Mouse (Mus musculus): ENCODE measurements around the gene Tspan18. TPM values are rescaled to one million over a fixed set of nuclear protein-coding genes. Genes with fewer than 3 reads are reported as not detected.

Tspan18 gene
- polyA plus RNA-seq, 1 experiment: 8.8 TPM

DNA sequence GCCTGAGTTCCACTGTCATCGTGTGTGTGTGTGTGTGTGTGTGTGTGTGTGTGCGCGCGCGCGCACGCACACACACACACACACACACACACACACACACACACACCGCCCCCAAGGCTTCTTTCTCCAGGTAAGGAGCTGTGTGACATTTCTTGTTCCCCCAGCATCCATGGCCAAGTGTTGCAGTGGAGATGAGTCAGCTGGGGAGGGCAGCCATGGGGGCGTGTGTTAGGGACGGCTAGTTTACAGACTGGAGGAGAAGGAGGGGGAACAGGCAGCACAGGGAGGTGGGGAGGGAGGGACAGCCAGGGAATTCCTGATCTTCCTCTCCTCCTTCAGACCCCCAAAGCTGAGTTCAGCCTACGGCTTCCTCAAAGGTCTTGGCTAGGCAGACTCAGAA lies 151.4 kb downstream of the Tspan18 start:
- H3K4me1 ChIP-seq: peaks cover 29% of the 10 kb centered on the region
- H3K4me3 ChIP-seq (replicated peaks): no peak overlapping the region
- no peaks in the 10 kb centered on the region for H3K36me3 ChIP-seq (replicated peaks; ENCODE audit: low read length)
- no peaks in the 10 kb centered on the region for H3K9me3 ChIP-seq
- peaks cover 98% of the 10 kb centered on the region for H3K27me3 ChIP-seq (replicated peaks)
- TF ChIP-seq GATA1 (IDR thresholded peaks at IDR 0.05; ENCODE audit: borderline replicate concordance, low read length) (no peak), FLI1 (IDR thresholded peaks at IDR 0.05; ENCODE audit: low read length) (no peak)

DNA sequence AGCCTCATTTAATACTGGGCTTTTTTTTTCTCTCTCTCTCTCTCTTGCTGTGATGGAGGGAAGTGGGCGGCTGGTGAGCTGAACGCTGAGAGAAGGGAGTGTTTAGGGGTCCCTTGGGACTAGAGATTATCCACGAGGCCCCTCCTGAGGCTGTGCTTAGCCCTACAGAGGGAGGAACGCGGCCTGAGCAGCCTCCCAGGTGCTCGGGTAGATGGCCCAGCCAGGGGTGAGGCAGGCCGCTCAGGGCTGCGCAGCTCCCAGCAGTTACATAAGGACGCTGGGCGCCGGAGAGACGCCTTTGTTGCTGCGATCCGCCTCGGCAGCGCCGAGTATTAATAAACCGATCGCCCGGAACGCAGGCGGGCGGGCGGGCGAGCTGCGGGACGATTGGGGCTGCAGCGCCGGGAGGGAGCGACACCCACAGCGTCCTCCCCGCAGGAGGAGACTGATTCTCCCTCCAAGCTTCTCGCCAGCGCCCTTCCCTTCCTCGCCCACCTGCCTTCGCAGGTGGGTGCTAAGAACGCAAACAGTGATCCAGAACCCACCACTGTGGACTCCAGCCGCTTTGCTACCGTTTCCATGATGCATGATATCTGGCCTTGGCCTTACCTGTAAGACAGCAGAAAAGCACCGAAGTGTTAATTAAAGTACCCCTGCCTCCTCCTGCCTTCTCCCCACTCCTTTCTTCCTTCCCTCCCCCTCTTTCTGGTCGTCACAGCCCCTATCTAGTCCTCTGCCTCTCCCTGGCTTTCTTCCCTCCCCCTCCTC lies 154.0 kb downstream of the Tspan18 start:
- H3K4me1 ChIP-seq: peaks cover 21% of the 10 kb centered on the region
- H3K27me3 ChIP-seq (replicated peaks): peaks cover 96% of the 10 kb centered on the region

DNA sequence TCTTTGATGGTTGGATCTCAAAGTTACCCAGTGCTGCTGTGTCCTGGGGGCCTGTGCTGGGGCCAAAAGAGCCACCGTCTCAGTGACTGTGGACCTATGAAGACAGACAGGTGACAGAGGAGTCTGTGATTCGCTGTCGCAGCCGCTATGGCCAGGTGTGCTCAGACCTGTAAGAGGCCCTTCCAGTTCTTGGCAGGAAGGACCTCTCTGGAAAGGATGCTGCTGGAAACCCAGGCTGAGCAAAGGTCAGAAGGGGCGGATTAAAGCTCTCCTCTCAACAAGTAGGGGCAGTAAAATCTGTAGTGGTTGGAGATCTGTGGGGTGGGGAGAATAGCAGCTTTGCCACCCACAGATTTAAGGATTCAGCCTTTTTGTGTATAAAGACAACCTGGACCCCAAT lies 154.7 kb downstream of the Tspan18 start:
- H3K9me3 ChIP-seq: no peaks in the 10 kb centered on the region
- TF ChIP-seq FLI1 (IDR thresholded peaks at IDR 0.05; ENCODE audit: low read length) (no peak), GATA1 (IDR thresholded peaks at IDR 0.05; ENCODE audit: borderline replicate concordance, low read length) (no peak)
- H3K36me3 ChIP-seq (replicated peaks; ENCODE audit: low read length): no peaks in the 10 kb centered on the region
- H3K27me3 ChIP-seq (replicated peaks): peaks cover 93% of the 10 kb centered on the region
- peaks cover 21% of the 10 kb centered on the region for H3K4me1 ChIP-seq
- no peak overlapping the region for H3K4me3 ChIP-seq (replicated peaks)

More for the DNA sequence above, 154.0 kb downstream of the Tspan18 start:
- TF ChIP-seq FLI1 (IDR thresholded peaks at IDR 0.05; ENCODE audit: low read length) (no peak), GATA1 (IDR thresholded peaks at IDR 0.05; ENCODE audit: borderline replicate concordance, low read length) (no peak)
- H3K36me3 ChIP-seq (replicated peaks; ENCODE audit: low read length): no peaks in the 10 kb centered on the region
- no peaks in the 10 kb centered on the region for H3K9me3 ChIP-seq
- peak overlapping the region; percentile 4 for H3K4me3 ChIP-seq (replicated peaks)

DNA sequence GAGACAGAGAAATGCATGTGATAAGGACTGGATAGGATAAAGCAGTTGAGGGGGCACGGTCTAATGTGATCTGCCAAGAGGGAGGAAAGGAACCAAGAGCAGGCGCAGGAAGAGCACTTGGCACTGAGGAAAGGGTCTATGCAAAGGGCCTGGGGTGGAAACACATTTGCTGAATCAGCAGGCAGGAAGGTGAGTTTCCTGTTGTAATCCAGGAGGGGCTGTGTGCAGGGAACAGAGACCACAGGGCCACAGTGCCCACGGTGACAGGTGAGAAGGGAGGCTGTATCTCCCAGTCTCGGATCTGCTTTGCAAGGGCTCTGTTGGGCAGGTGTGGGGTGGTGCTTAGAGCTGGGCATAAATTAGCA lies 156.0 kb downstream of the Tspan18 start:
- Histone ChIP-seq H3K27me3 (replicated peaks) (peaks cover 91% of the 10 kb centered on the region), H3K4me1 (peaks cover 29% of the 10 kb centered on the region), H3K4me3 (replicated peaks) (no peak overlapping the region), H3K36me3 (replicated peaks; ENCODE audit: low read length) (no peaks in the 10 kb centered on the region), H3K9me3 (no peaks in the 10 kb centered on the region)
- TF ChIP-seq GATA1 (IDR thresholded peaks at IDR 0.05; ENCODE audit: borderline replicate concordance, low read length) (no peak), FLI1 (IDR thresholded peaks at IDR 0.05; ENCODE audit: low read length) (no peak)

DNA sequence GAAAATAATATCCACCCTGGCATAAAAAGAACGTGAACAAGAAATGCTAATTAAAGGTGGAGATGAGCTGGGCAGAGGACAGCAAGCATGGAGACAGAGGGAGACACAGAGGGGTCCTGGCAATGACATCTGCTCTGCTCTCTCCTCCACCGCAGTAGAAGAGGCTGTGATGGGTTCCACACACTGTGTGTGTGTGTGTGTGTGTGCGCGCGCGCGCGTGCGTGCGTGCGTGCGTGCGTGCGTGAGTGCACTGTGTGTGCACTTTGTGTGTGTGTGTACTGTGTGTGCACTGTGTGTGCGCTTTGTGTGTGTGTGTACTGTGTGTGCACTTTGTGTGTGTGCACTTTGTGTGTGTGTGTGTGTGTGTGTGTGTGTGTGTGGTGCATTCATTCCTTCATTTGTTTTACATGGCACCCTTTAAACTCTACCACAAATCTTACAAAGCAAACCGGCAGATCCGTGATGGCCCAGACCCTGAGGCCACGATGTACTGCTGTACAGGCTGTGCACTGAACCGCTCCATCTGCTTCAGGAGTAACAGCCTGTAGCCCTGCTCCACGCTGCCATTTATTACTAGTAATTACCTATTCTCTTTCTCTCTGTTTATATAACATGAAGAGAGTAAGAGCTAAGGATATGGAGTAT lies 156.5 kb downstream of the Tspan18 start:
- TF ChIP-seq GATA1 (IDR thresholded peaks at IDR 0.05; ENCODE audit: borderline replicate concordance, low read length): no peak
- TF ChIP-seq FLI1 (IDR thresholded peaks at IDR 0.05; ENCODE audit: low read length): no peak
- Histone ChIP-seq H3K4me1 (peaks cover 24% of the 10 kb centered on the region), H3K27me3 (replicated peaks) (peaks cover 91% of the 10 kb centered on the region)

DNA sequence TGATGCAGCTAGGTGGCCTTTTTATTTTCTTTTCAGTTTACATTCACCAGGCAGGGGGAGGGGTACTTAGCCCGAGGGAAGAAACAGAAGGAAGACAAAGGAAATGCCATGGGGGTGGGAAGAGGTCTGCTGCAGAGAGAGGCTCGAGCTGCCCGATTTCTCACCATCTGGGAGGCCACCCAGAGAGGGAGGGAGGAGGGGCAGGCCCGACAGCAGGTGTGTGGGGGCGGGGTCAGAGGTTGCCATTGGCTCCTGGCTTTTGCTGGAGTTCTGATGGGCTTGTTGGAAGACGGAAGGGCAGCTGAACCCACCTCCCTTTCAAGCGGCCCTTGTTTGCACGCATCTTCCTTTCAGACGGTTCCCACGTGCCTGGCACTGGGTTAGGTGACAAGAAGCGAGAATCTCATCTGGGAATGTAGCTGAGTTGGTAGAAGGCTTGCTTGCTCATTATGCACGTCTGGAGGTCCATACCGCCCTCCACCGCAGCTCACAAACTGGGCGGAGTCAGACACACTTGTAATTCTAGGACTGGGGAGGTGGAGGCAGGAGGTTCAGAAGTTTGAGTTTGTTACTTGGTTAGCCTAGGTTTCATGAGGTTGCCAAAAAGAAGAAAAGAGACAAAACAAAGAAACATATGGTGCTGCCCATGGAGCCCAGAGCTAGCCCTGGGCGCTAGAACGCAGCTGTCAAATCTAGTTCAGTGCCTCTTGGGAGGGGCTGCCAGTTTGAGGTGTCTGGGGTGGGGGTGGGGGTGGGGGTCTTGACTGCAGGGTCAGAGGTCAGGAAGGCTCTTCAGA lies 157.2 kb downstream of the Tspan18 start:
- H3K4me3 ChIP-seq (replicated peaks): no peak overlapping the region
- TF ChIP-seq FLI1 (IDR thresholded peaks at IDR 0.05; ENCODE audit: low read length): no peak
- TF ChIP-seq GATA1 (IDR thresholded peaks at IDR 0.05; ENCODE audit: borderline replicate concordance, low read length): no peak
- peaks cover 17% of the 10 kb centered on the region for H3K4me1 ChIP-seq
- no peaks in the 10 kb centered on the region for H3K9me3 ChIP-seq
- peaks cover 91% of the 10 kb centered on the region for H3K27me3 ChIP-seq (replicated peaks)
- H3K36me3 ChIP-seq (replicated peaks; ENCODE audit: low read length): no peaks in the 10 kb centered on the region

More for the DNA sequence above, 156.5 kb downstream of the Tspan18 start:
- Histone ChIP-seq H3K9me3 (no peaks in the 10 kb centered on the region), H3K36me3 (replicated peaks; ENCODE audit: low read length) (no peaks in the 10 kb centered on the region), H3K4me3 (replicated peaks) (no peak overlapping the region)

DNA sequence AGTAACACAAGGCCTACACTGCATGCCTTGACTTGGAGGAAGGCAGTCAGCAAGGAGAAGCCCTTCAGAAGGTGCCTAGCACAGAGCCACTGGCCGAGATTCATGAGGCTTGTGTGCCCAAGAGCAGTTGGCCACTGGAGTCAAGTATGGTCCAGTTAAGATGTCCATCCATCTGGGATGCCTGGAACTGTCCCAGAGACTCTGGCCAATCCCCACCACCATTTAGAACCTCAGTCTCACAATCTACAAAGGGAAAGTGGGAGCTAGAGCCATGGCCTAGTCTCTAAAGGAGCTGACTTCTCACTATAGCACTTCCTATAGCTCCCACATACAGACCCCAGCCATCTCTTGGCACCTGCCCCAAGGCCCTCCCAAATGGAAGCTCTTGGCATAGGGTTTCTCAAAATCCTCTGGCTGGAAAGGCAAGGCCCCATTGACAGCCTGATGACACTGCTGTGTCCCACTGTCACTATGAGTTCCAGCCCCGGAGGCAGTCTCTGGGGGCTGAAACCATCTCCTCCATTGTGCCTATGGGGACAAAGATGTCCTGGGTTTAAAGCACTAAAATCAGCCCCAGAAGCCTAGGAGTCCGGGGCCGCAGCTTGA lies 158.0 kb downstream of the Tspan18 start:
- H3K4me3 ChIP-seq (replicated peaks): no peak overlapping the region
- peaks cover 16% of the 10 kb centered on the region for H3K4me1 ChIP-seq
- peaks cover 91% of the 10 kb centered on the region for H3K27me3 ChIP-seq (replicated peaks)
- no peak for TF ChIP-seq FLI1 (IDR thresholded peaks at IDR 0.05; ENCODE audit: low read length)
- TF ChIP-seq GATA1 (IDR thresholded peaks at IDR 0.05; ENCODE audit: borderline replicate concordance, low read length): no peak
- no peaks in the 10 kb centered on the region for H3K36me3 ChIP-seq (replicated peaks; ENCODE audit: low read length)
- no peaks in the 10 kb centered on the region for H3K9me3 ChIP-seq

DNA sequence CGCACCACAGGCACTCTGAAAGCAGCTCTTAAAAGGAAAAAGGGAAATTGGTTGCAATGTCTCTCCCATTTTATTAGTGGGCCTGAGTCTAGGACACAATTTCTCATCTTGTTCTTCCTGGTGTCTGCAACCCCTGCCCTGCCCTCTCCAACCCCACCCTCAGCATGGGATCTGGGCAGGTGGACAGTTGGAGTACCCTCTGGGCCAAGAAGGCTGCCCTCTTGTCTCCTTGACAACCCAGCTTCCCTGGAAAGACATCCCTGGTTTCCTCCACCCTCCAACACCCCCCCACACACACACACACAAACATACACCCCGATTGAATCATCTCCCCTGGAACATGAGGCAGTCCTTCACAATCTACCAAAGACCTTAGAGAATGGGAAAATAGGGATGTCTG lies 158.6 kb downstream of the Tspan18 start:
- TF ChIP-seq GATA1 (IDR thresholded peaks at IDR 0.05; ENCODE audit: borderline replicate concordance, low read length): no peak
- no peak for TF ChIP-seq FLI1 (IDR thresholded peaks at IDR 0.05; ENCODE audit: low read length)
- no peaks in the 10 kb centered on the region for H3K36me3 ChIP-seq (replicated peaks; ENCODE audit: low read length)
- peaks cover 92% of the 10 kb centered on the region for H3K27me3 ChIP-seq (replicated peaks)
- H3K4me1 ChIP-seq: peaks cover 15% of the 10 kb centered on the region
- no peak overlapping the region for H3K4me3 ChIP-seq (replicated peaks)
- no peaks in the 10 kb centered on the region for H3K9me3 ChIP-seq

DNA sequence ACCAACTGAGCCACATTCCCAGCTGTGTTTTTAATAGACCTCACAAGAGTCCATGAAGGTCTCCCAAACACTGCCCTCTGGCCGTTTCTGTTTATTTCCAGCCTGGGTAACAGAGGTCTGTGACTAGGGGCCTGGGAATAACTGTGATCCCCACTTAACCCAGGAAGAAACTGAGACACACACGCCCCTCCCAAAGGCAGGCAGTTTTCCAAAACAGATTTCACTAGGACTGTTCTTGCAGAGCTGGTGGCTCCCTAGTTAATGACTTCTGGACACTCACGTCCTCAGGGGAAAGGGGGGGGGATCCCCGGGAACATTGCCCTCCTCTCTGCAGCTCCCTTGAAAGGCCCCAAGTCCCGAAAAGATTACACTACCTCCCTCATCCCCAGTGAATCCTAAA lies 159.0 kb downstream of the Tspan18 start:
- Histone ChIP-seq H3K27me3 (replicated peaks) (peaks cover 92% of the 10 kb centered on the region), H3K9me3 (no peaks in the 10 kb centered on the region), H3K4me3 (replicated peaks) (no peak overlapping the region), H3K4me1 (peaks cover 11% of the 10 kb centered on the region), H3K36me3 (replicated peaks; ENCODE audit: low read length) (no peaks in the 10 kb centered on the region)
- no peak for TF ChIP-seq GATA1 (IDR thresholded peaks at IDR 0.05; ENCODE audit: borderline replicate concordance, low read length)
- no peak for TF ChIP-seq FLI1 (IDR thresholded peaks at IDR 0.05; ENCODE audit: low read length)
